Mouse (Mus musculus) erythroblast, embryonic 14.5 days (primary cell): Measurements from ENCODE around the gene Cd3eap. TPM values are rescaled to one million over a fixed set of nuclear protein-coding genes. Genes with fewer than 3 reads are reported as not detected.

ENCODE experiments used
- H3K27me3 ChIP-seq: 2 replicates; pipeline ENCODE4 v1.6.1; 2012; ENCODE audit warnings: inconsistent platforms; ENCODE audit not compliant: control insufficient read depth
- H3K36me3 ChIP-seq: 2 replicates; pipeline ENCODE4 v1.6.1; 2012; ENCODE audit warnings: mild to moderate bottlenecking, inconsistent platforms; ENCODE audit not compliant: control insufficient read depth
- H3K4me1 ChIP-seq: 2 replicates; pipeline ENCODE4 v1.6.1; 2012; ENCODE audit warnings: inconsistent platforms; ENCODE audit not compliant: control insufficient read depth
- H3K4me3 ChIP-seq: replicated peaks from 2 replicates; pipeline ENCODE3; 2012; ENCODE audit warnings: moderate library complexity, mild to moderate bottlenecking, inconsistent platforms
- H3K9me3 ChIP-seq: 2 replicates; pipeline ENCODE4 v1.6.1; 2012; ENCODE audit warnings: low read length, inconsistent platforms, mixed read lengths; ENCODE audit not compliant: control insufficient read depth
- GATA1 ChIP-seq: IDR thresholded peaks from 2 replicates; pipeline ENCODE4 v1.6.1; 2012; ENCODE audit warnings: low read length, inconsistent platforms, mixed read lengths
- TAL1 ChIP-seq: IDR thresholded peaks from 3 replicates; pipeline ENCODE4 v1.6.1; 2012; ENCODE audit warnings: low read length, inconsistent platforms, mixed read lengths
- polyA plus RNA-seq: library from polyadenylated mRNA; stranded (reverse); fragments of >175 nt; gene quantifications from 2 replicates; pipeline ENCODE4 v1.2.3, GENCODE M21; 2012

Gene Cd3eap
- polyA plus RNA-seq: 0.70 and 0.83 TPM in 2 replicates

DNA sequence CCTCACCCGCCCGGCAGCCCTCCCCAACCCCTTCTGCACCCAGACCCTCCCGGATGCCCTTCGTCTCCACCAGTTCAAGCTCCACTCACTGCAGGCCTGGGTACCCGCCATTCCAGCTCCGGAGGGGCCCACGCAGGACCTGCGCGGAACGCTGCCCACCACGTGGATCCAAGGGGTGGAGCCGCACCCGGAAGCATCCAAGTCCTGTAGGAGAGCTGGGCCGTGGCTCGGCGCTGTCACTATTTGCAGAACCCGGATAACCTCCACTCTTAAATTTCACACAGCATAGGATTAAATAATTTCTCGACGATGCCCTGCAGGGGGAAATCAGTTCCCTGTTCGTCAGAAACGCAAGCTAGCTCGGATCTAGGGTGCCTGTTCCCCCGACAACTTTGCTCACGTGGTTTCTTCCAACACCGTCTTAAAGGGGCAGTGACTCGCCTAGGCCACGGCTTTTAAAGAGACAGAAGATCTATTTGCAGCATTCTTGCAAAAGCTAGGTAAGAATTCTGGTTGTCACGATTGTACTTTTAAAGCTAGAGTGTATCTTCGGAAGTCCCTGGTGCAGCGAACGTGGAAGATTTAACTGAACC is at the start of gene Cd3eap, which contains the start of gene Ppp1r13l:
Cd3eap (minus strand) TSS at position 185 of the 593 bp plus-strand sequence.
Ppp1r13l (plus strand) TSS at position 451 of the 593 bp plus-strand sequence.
- peaks cover 29% of the 10 kb centered on the region for H3K36me3 ChIP-seq
- TF ChIP-seq GATA1 (no peak), TAL1 (no peak)
- H3K4me1 ChIP-seq: peaks cover 59% of the 10 kb centered on the region

DNA sequence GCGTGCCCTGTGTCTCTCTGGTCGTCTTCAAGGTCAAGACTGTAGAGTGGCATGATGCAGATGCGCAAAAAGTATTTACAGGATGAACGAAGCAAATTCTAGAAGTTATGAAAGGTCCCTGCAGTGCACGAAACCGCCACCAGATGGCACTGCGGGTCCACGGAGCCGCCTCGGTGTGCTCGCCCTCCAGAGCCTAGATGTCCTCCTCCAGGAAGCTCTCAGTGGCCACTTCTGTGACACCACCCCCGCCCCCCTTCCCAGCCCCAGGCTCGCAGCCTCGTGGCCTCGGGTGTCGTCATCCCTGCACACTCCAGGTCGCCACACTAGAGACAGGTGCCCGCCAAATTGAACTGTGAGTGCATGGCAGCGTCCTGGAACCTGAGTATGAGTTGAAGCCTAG is 46.1 kb upstream of the Cd3eap start:
- H3K36me3 ChIP-seq: no peaks in the 10 kb centered on the region
- H3K9me3 ChIP-seq: peaks cover 16% of the 10 kb centered on the region
- TF ChIP-seq GATA1 (no peak), TAL1 (no peak)
- H3K4me3 ChIP-seq: no peak overlapping the region
- peaks cover 57% of the 10 kb centered on the region for H3K27me3 ChIP-seq
- peaks cover 16% of the 10 kb centered on the region for H3K4me1 ChIP-seq

More for the DNA sequence above, at the start of gene Cd3eap, which contains the start of gene Ppp1r13l:
- Histone ChIP-seq H3K27me3 (no peaks in the 10 kb centered on the region), H3K9me3 (no peaks in the 10 kb centered on the region), H3K4me3 (peak within 1 kb of the TSS; percentile 75)

DNA sequence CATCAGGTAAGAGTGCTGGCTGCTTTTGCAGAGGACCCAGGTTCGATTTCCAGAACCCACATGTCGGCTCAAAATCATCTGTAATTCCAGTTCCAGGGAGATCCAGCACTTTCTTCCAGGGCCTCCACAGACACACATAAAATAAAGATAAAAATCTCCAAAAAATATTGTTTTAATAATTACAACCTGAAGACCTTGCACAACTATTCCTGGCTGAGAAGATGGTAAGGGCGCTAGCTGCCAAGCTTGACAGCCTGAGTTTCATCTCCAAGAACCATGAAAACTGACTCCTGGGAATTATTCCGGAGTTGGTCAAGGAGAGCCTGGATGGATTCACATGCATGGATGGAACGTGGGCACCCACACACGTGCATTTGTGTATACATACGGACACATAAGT is 45.2 kb upstream of the Cd3eap start, which contains the start of gene Ckm:
Ckm (plus strand) TSS at position 301 of the 400 bp plus-strand sequence.
- Histone ChIP-seq H3K27me3 (peaks cover 67% of the 10 kb centered on the region), H3K9me3 (peaks cover 17% of the 10 kb centered on the region), H3K36me3 (no peaks in the 10 kb centered on the region), H3K4me3 (peak within 1 kb of the TSS; percentile 49), H3K4me1 (peaks cover 19% of the 10 kb centered on the region)
- TF ChIP-seq TAL1 (no peak), GATA1 (no peak)

DNA sequence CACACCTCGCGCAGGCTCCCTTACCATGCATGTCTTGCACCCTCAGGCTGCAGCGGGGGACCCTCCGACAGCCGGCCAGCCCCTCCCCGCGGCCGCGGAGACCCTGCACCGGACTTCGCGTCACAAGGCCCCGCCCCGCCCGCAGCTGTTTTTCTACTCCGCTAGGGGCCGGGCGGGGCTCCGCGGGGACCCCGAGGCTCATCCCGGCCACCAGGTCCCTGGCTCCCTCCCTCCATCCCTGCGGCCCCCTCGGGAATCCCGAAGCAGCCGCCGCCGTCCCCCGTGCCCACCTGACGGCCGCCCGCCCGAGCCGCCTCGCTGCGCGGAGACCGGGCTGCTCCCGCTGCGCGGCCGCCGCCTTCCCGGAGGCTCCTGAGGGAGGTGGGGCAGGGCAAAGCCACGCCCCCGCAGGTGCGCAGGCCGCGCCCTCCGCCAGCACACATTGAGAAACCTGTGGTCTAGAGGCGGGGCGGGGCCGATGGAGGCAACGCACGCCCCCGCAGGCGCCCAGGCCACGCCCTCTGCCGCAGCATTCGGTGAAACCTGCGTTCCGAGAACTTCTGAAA is 44.5 kb upstream of the Cd3eap start, which contains the start of gene Klc3:
Klc3 (minus strand) TSS at position 374 of the 566 bp plus-strand sequence.
- Histone ChIP-seq H3K4me3 (peak within 1 kb of the TSS; percentile 49), H3K27me3 (peaks cover 71% of the 10 kb centered on the region), H3K36me3 (no peaks in the 10 kb centered on the region), H3K9me3 (peaks cover 17% of the 10 kb centered on the region), H3K4me1 (peaks cover 23% of the 10 kb centered on the region)
- TF ChIP-seq GATA1 (no peak), TAL1 (no peak)

GRCm38 (mm10) chr7:19402535-19403112 is 43.3 kb upstream of the Cd3eap start:
- TF ChIP-seq GATA1 (no peak), TAL1 (no peak)
- Histone ChIP-seq H3K4me1 (peaks cover 23% of the 10 kb centered on the region), H3K9me3 (peaks cover 17% of the 10 kb centered on the region), H3K4me3 (no peak overlapping the region), H3K36me3 (no peaks in the 10 kb centered on the region), H3K27me3 (peaks cover 71% of the 10 kb centered on the region)

- Histone ChIP-seq H3K4me3 (no peak overlapping the region), H3K27me3 (peaks cover 65% of the 10 kb centered on the region), H3K9me3 (peaks cover 17% of the 10 kb centered on the region), H3K4me1 (peaks cover 23% of the 10 kb centered on the region), H3K36me3 (peaks cover 1% of the 10 kb centered on the region)
- TF ChIP-seq TAL1 (no peak), GATA1 (no peak)
These were observed 41.7 kb upstream of the Cd3eap start for GRCm38 (mm10) chr7:19400946-19401345.

DNA sequence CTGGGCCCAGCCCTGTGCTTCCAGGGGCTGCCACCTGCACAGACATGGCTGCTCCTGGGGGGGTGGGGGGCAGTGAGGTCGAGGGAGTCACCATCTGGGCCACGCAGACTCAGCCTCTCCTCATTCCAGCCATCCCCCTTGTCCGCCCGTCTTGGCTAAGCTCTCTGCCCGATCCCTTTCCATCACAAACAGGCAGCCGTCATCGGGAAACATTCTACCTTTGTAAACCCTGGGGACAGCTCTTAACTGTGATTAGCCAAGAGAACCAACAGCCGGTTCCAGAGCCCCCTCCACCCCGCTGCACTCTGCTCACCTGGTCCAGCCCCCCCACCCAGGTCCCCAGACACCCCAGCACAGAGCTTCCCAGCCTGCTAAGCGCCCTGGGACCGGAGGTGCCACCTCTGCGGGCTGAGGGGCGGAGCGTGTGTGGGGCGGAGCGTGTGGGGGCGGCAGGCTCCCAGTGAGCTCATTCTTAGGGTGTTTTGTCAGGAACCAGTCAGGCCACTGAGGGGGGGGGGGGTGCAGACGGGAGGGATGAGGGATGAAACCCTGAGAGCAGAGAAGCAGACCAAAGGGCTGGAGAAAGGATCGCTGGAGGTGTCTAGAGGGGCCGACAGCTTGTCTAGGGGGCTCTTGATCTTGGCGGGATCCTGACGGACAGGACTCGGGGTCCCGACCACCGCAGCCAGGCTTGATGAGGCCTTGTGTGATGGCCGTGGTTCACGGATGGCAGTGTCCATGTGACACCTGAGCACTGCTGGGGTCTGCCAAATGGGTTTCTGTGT is 40.4 kb upstream of the Cd3eap start:
- peaks cover 17% of the 10 kb centered on the region for H3K9me3 ChIP-seq
- H3K4me1 ChIP-seq: peaks cover 20% of the 10 kb centered on the region
- H3K4me3 ChIP-seq: no peak overlapping the region
- peaks cover 14% of the 10 kb centered on the region for H3K36me3 ChIP-seq
- no peak for TF ChIP-seq TAL1
- no peak for TF ChIP-seq GATA1
- peaks cover 56% of the 10 kb centered on the region for H3K27me3 ChIP-seq

DNA sequence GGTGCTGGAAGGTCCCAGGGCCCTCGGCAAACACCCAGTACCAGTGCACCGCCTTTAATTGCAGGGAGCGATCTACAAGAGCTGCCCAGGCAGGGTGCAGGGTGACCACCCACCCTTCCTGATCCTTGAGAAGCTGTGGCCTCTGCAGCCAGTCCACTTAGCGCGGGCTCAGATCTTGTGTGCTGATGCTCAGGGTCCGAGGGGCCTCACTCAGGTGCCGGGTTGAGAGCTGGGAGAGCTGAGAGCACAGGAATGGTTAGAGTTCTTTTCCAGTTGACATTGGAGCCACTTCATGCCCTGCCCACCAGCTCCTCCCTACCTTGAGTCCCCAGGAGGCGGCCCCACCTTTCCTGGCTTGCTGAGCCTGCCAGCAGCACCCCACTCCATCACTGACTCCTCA is 35.2 kb upstream of the Cd3eap start:
- H3K36me3 ChIP-seq: peaks cover 64% of the 10 kb centered on the region
- H3K9me3 ChIP-seq: no peaks in the 10 kb centered on the region
- peaks cover 4% of the 10 kb centered on the region for H3K27me3 ChIP-seq
- peaks cover 5% of the 10 kb centered on the region for H3K4me1 ChIP-seq
- H3K4me3 ChIP-seq: no peak overlapping the region
- TF ChIP-seq GATA1 (no peak), TAL1 (no peak)
